In genomic region chr9:78480706-78481358, GRCm38 (mm10) we compare ENCODE assay signal across 8 mouse cellular contexts. TPM values are rescaled to one million over a fixed set of nuclear protein-coding genes. Genes with fewer than 3 reads are reported as not detected.
A peak's percentile ranks its signal among the peaks of the same experiment; 100 is the strongest.
DNase-seq lines count a peak whose midpoint lies in the region; ATAC-seq and TF ChIP-seq lines count a peak whose summit lies in the region.

No protein-coding gene starts in this region.

- H3K36me3 ChIP-seq in ES-Bruce4 (ENCODE audit: control insufficient read depth, insufficient read depth, low read length, poor library complexity, severe bottlenecking) = peaks cover 41% of the 10 kb centered on the region
- peaks cover 34% of the 10 kb centered on the region for H3K36me3 ChIP-seq in forebrain, postnatal 0 days (ENCODE audit: insufficient read depth)
- peaks cover 23% of the 10 kb centered on the region for H3K36me3 ChIP-seq in lung, postnatal 0 days (ENCODE audit: insufficient read depth, low read length)

- TF ChIP-seq EP300 in ES-Bruce4 (IDR thresholded peaks at IDR 0.05; ENCODE audit: insufficient read depth, low read depth, low read length) = no peak; the same call in 1 of the 2 replicates
- no peak for TF ChIP-seq EP300 in lung, postnatal 0 days (IDR thresholded peaks at IDR 0.05)

- H3K4me1 ChIP-seq in ES-Bruce4 (ENCODE audit: control insufficient read depth, insufficient read depth, low read length) = peaks cover 2% of the 10 kb centered on the region
- H3K4me1 ChIP-seq in forebrain, postnatal 0 days (ENCODE audit: insufficient read depth) = peaks cover 5% of the 10 kb centered on the region; the same call in 1 of the 2 replicates
- H3K4me1 ChIP-seq in lung, postnatal 0 days (ENCODE audit: insufficient read depth, low read depth, low read length) = no peaks in the 10 kb centered on the region

- no peaks in the 10 kb centered on the region for H3K9me3 ChIP-seq in ES-Bruce4 (replicated peaks; ENCODE audit: control insufficient read depth, insufficient read depth, low read length, poor library complexity, severe bottlenecking)
- no peaks in the 10 kb centered on the region for H3K9me3 ChIP-seq in forebrain, postnatal 0 days (ENCODE audit: low read length)
- H3K9me3 ChIP-seq in lung, postnatal 0 days (ENCODE audit: low read length) = no peaks in the 10 kb centered on the region

- peak; percentile 79 for DNase-seq in cerebellum, adult 11-12 months
- peak; percentile 82 for DNase-seq in forebrain, postnatal 0 days
- peak; percentile 85 for DNase-seq in heart, postnatal 4 days
- DNase-seq in layer of hippocampus, postnatal 10 days (ENCODE audit: low spot score in 2 of 2) = peak; percentile 74 to 81
- peak; percentile 94 for DNase-seq in lung, postnatal 0 days (ENCODE audit: low spot score)
- DNase-seq in ovary, postnatal 10 days (ENCODE audit: low spot score) = peak; percentile 40
- DNase-seq in thymus, postnatal 0 days (ENCODE audit: low spot score) = peak; percentile 84

- peak; percentile 30 for TF ChIP-seq POLR2A in ES-Bruce4 (IDR thresholded peaks at IDR 0.05; ENCODE audit: insufficient read depth, low read length)

- TF ChIP-seq CTCF in ES-Bruce4 (IDR thresholded peaks at IDR 0.05; ENCODE audit: low read depth, low read length) = no peak
- no peak for TF ChIP-seq CTCF in forebrain, postnatal 0 days (IDR thresholded peaks at IDR 0.05; ENCODE audit: low read depth)
- TF ChIP-seq CTCF in lung, postnatal 0 days (IDR thresholded peaks at IDR 0.05) = no peak

- under 1% methylated on average over 46 of the region's 46 CpGs for WGBS in forebrain, postnatal 0 days
- 0% methylated on average over 39 of the region's 46 CpGs for WGBS in lung, postnatal 0 days

- H3K27ac ChIP-seq in ES-Bruce4 (ENCODE audit: insufficient read depth, low read length) = peak overlapping the region; percentile 83
- peak overlapping the region; percentile 99 for H3K27ac ChIP-seq in forebrain, postnatal 0 days (ENCODE audit: low read depth, low read length)
- peak overlapping the region; percentile 99 for H3K27ac ChIP-seq in lung, postnatal 0 days (ENCODE audit: low read length)

- H3K4me3 ChIP-seq in ES-Bruce4 (ENCODE audit: low read depth, low read length) = peak overlapping the region; percentile 83
- peak overlapping the region; percentile 98 for H3K4me3 ChIP-seq in forebrain, postnatal 0 days (ENCODE audit: low read depth, low read length)
- H3K4me3 ChIP-seq in lung, postnatal 0 days (ENCODE audit: low read depth, low read length) = peak overlapping the region; percentile 95

- ATAC-seq in forebrain, postnatal 0 days = peak; percentile 19
- peak; percentile 57 for ATAC-seq in lung, postnatal 0 days

- H3K4me2 ChIP-seq in forebrain, postnatal 0 days (ENCODE audit: low read depth) = peak overlapping the region; percentile 66
- peak overlapping the region; percentile 58 for H3K4me2 ChIP-seq in lung, postnatal 0 days (replicated peaks; ENCODE audit: low read depth, low read length)

- no peaks in the 10 kb centered on the region for H3K27me3 ChIP-seq in ES-Bruce4 (ENCODE audit: control insufficient read depth, insufficient read depth, low read length, poor library complexity, severe bottlenecking)
- no peaks in the 10 kb centered on the region for H3K27me3 ChIP-seq in forebrain, postnatal 0 days (ENCODE audit: insufficient read depth, low read length)
- no peaks in the 10 kb centered on the region for H3K27me3 ChIP-seq in lung, postnatal 0 days (replicated peaks; ENCODE audit: insufficient read depth, low read length)

- peak overlapping the region; percentile 99 for H3K9ac ChIP-seq in ES-Bruce4 (ENCODE audit: low read depth, poor library complexity, severe bottlenecking)
- H3K9ac ChIP-seq in forebrain, postnatal 0 days = peak overlapping the region; percentile 100
- peak overlapping the region; percentile 99 for H3K9ac ChIP-seq in lung, postnatal 0 days (replicated peaks; ENCODE audit: low read depth)

RNA-seq across cellular contexts. Expression of gene Eef1a1, which starts 8.1 kb away (rescaled TPM):
- 19,892 and 21,149 TPM in 2 replicates for polyA plus RNA-seq in ES-Bruce4 (2011; ENCODE audit: insufficient read depth, insufficient read length, low read depth, missing spikeins)
- 9,311 and 11,752 TPM in 2 replicates for total RNA-seq in forebrain, postnatal 0 days (2014; rRNA removed)
- 2,982 and 3,284 TPM in 2 replicates for polyA plus RNA-seq in forebrain, postnatal 0 days (2015; fragmentation: Nextera tagmentation; extraction: Ambion mirVana)
- total RNA-seq in heart, postnatal 4 days (2021) = 1,000 to 10,000 TPM; 4,503 to 4,597 TPM
- total RNA-seq in layer of hippocampus, postnatal 10 days (2021) = 1,000 to 10,000 TPM; 4,076 to 4,543 TPM
- polyA plus RNA-seq in lung, postnatal 0 days (2015; fragmentation: Nextera tagmentation; extraction: Ambion mirVana) = 2,930 and 3,003 TPM in 2 replicates
- 3,927 and 4,011 TPM in 2 replicates for polyA plus RNA-seq in thymus, postnatal 0 days (2015; fragmentation: Nextera tagmentation; extraction: Ambion mirVana)

RNA-seq across cellular contexts. Expression of gene Gm17324, which starts 32.2 kb away (rescaled TPM):
- polyA plus RNA-seq in ES-Bruce4 (2011; ENCODE audit: insufficient read depth, insufficient read length, low read depth, missing spikeins) = not detected in 2 replicates
- 1.2 and 1.7 TPM in 2 replicates for total RNA-seq in forebrain, postnatal 0 days (2014; rRNA removed)
- 2.8 and 3.3 TPM in 2 replicates for polyA plus RNA-seq in forebrain, postnatal 0 days (2015; fragmentation: Nextera tagmentation; extraction: Ambion mirVana)
- not detected for total RNA-seq in heart, postnatal 4 days (2021)
- total RNA-seq in layer of hippocampus, postnatal 10 days (2021) = 1 to 10 TPM; 1.4 to 1.5 TPM
- 0.80 and 0.88 TPM in 2 replicates for polyA plus RNA-seq in lung, postnatal 0 days (2015; fragmentation: Nextera tagmentation; extraction: Ambion mirVana)
- 0.58 and 1.1 TPM in 2 replicates for polyA plus RNA-seq in thymus, postnatal 0 days (2015; fragmentation: Nextera tagmentation; extraction: Ambion mirVana)

RNA-seq across cellular contexts. Expression of gene Mto1, which starts 32.8 kb away (rescaled TPM):
- polyA plus RNA-seq in ES-Bruce4 (2011; ENCODE audit: insufficient read depth, insufficient read length, low read depth, missing spikeins) = 23.1 and 26.2 TPM in 2 replicates
- 27.5 and 27.8 TPM in 2 replicates for total RNA-seq in forebrain, postnatal 0 days (2014; rRNA removed)
- polyA plus RNA-seq in forebrain, postnatal 0 days (2015; fragmentation: Nextera tagmentation; extraction: Ambion mirVana) = 15.9 and 19.6 TPM in 2 replicates
- 10 to 100 TPM; 20.3 to 20.4 TPM for total RNA-seq in heart, postnatal 4 days (2021)
- 10 to 100 TPM; 20.4 to 22.9 TPM for total RNA-seq in layer of hippocampus, postnatal 10 days (2021)
- polyA plus RNA-seq in lung, postnatal 0 days (2015; fragmentation: Nextera tagmentation; extraction: Ambion mirVana) = 11.2 and 12.2 TPM in 2 replicates
- 22.8 and 23.4 TPM in 2 replicates for polyA plus RNA-seq in thymus, postnatal 0 days (2015; fragmentation: Nextera tagmentation; extraction: Ambion mirVana)

RNA-seq across cellular contexts. Expression of gene Cgas, which starts 37.8 kb away (rescaled TPM):
- polyA plus RNA-seq in ES-Bruce4 (2011; ENCODE audit: insufficient read depth, insufficient read length, low read depth, missing spikeins) = 1.1 and 1.2 TPM in 2 replicates
- total RNA-seq in forebrain, postnatal 0 days (2014; rRNA removed) = 0.85 and 0.90 TPM in 2 replicates
- 0.33 and 0.47 TPM in 2 replicates for polyA plus RNA-seq in forebrain, postnatal 0 days (2015; fragmentation: Nextera tagmentation; extraction: Ambion mirVana)
- total RNA-seq in heart, postnatal 4 days (2021) = 1 to 10 TPM; 1.7 to 2.0 TPM
- under 1 TPM; 0.94 to 0.96 TPM for total RNA-seq in layer of hippocampus, postnatal 10 days (2021)
- polyA plus RNA-seq in lung, postnatal 0 days (2015; fragmentation: Nextera tagmentation; extraction: Ambion mirVana) = 0.86 TPM in 2 replicates
- 2.6 and 3.0 TPM in 2 replicates for polyA plus RNA-seq in thymus, postnatal 0 days (2015; fragmentation: Nextera tagmentation; extraction: Ambion mirVana)

Comparison
In these comparisons a context has a peak if more than half of its experiments do, and no peak if none do; other contexts are left out.
1. Peak in every context shown above with its lines: DNase-seq, ATAC-seq, H3K4me3 ChIP-seq and H3K27ac ChIP-seq.
2. DNase-seq: peak in every context shown above with its lines; median percentile 94 in lung, postnatal 0 days; 85 in heart, postnatal 4 days; 84 in thymus, postnatal 0 days; 82 in forebrain, postnatal 0 days; 79 in cerebellum, adult 11-12 months; 78 in layer of hippocampus, postnatal 10 days; 40 in ovary, postnatal 10 days.